Mouse (Mus musculus): ENCODE data around the gene Sik2. TPM values are rescaled to one million over a fixed set of nuclear protein-coding genes. Genes with fewer than 3 reads are reported as not detected.

Gene Sik2
- polyA plus RNA-seq, 1 experiment from 2014 or later: 15.2 TPM

DNA sequence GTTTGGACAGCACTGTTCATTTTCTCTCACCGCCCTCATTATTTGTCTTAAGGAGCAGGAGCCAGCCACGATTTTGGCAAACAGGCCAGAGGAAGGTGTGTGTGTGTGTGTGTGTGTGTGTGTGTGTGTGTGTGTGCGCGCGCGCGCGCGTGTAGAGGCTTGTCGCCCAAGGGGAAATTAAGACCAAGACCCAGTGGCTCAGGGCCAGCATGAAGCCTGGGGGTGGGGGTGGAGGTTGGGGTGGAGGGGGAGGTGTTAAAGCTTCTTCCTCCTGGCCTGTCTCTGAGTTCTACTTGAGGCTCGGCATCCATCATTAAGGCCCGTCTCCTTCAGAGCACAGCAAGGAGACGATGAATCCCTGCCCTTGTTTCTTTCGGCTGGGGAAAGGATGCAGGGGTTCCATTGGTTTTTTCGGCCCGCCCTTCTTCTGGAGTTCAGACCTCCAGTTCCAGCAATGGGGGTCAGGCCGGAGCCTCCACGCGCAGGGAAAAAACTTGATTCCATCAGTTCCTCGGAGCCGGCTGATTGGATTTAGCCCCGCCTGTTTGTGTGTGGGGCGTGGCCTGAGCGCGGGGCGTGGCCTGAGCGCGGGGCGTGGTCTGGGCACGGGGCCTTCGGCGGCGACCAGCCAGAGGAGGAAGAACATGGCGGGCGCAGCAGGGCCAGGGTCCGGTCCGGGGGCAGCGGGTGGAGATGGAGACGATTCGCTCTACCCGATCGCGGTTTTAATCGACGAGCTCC is 152.4 kb downstream of the Sik2 start:
- peak overlapping the region; percentile 75 for H3K4me2 ChIP-seq
- ATAC-seq (ENCODE audit: low FRiP score, low read depth): peak; percentile 93
- H3K27ac ChIP-seq (replicated peaks): peak overlapping the region; percentile 79
- peak overlapping the region; percentile 59 for H3K9ac ChIP-seq
- no peaks in the 10 kb centered on the region for H3K9me3 ChIP-seq
- under 1% methylated on average over 45 of the region's 45 CpGs for WGBS
- H3K4me1 ChIP-seq (replicated peaks): peaks cover 21% of the 10 kb centered on the region
- peak overlapping the region; percentile 69 for H3K4me3 ChIP-seq
- H3K36me3 ChIP-seq: peaks cover 21% of the 10 kb centered on the region
- H3K27me3 ChIP-seq: no peaks in the 10 kb centered on the region

DNA sequence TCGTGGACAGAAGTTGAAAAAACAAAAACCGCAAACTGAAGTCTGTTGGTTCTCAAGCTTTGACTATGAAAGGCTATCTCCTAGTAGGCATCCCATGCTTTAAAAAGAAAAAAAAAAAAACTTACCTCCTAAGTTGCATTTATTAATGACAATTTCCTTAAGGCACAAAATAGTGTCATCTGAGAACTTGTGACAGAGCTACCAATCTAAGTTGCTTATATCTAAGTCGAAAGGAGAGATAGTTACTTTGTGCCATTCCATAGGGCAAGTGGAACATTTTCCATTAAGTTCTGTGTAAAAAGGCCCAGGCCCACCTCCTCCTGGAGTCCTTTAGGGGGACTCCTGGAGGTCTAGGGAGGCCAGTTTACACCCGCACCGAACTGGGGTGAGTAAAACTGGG is 153.1 kb downstream of the Sik2 start:
- no peaks in the 10 kb centered on the region for H3K27me3 ChIP-seq
- H3K4me2 ChIP-seq: peak overlapping the region; percentile 75
- peak overlapping the region; percentile 69 for H3K4me3 ChIP-seq
- ATAC-seq (ENCODE audit: low FRiP score, low read depth): no peak
- H3K4me1 ChIP-seq (replicated peaks): peaks cover 21% of the 10 kb centered on the region
- H3K9me3 ChIP-seq: no peaks in the 10 kb centered on the region
- WGBS: 71% methylated on average over 5 of the region's 5 CpGs
- peak overlapping the region; percentile 79 for H3K27ac ChIP-seq (replicated peaks)
- H3K36me3 ChIP-seq: peaks cover 16% of the 10 kb centered on the region
- no peak overlapping the region; the same call in 1 of the 2 replicates for H3K9ac ChIP-seq

DNA sequence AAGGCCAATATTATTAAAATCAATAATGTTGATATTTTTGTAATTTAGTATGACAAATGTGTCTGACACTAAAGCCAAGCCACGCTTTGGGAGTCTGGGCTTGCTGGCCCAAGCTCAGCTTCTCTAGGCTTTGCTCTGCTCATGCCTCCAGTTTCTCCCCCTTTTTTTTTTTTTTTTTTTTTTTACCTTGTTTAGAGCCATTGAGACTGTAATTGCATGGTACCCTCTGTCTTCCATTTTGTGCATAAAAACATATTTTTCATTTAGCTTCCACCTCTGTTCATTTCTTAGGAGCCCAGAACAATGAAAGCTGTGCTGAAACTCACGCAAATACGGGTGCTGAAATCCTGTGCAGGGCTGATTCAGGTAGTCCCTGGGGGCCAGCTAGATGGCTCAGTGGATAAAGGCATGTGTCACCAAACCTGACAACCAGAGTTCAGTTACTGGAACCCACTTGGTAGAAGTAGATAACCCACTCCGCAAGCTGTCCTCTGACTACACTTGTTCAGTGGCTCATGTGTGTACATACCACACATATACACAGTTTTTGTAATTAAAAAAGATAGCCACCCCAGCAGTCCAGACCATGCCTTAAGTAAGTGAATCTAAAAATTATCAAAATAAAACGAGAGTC is 153.6 kb downstream of the Sik2 start:
- ATAC-seq (ENCODE audit: low FRiP score, low read depth): no peak
- H3K36me3 ChIP-seq: peaks cover 10% of the 10 kb centered on the region
- no peak overlapping the region for H3K4me2 ChIP-seq
- H3K4me1 ChIP-seq (replicated peaks): peaks cover 21% of the 10 kb centered on the region
- no peak overlapping the region for H3K4me3 ChIP-seq
- no peak overlapping the region for H3K9ac ChIP-seq
- no peak overlapping the region for H3K27ac ChIP-seq (replicated peaks)
- 91% methylated on average over 5 of the region's 5 CpGs for WGBS
- H3K27me3 ChIP-seq: no peaks in the 10 kb centered on the region
- no peaks in the 10 kb centered on the region for H3K9me3 ChIP-seq

GRCm38 (mm10) chr9:50854376-50854775 is 154.5 kb downstream of the Sik2 start:
- no peak overlapping the region for H3K27ac ChIP-seq (replicated peaks)
- H3K9me3 ChIP-seq: no peaks in the 10 kb centered on the region
- 53% methylated on average over 8 of the region's 8 CpGs for WGBS
- no peaks in the 10 kb centered on the region for H3K27me3 ChIP-seq
- H3K9ac ChIP-seq: no peak overlapping the region
- peaks cover 2% of the 10 kb centered on the region; the same call in 1 of the 2 replicates for H3K36me3 ChIP-seq
- H3K4me3 ChIP-seq: no peak overlapping the region
- H3K4me2 ChIP-seq: no peak overlapping the region
- no peak for ATAC-seq (ENCODE audit: low FRiP score, low read depth)
- H3K4me1 ChIP-seq (replicated peaks): peaks cover 27% of the 10 kb centered on the region

DNA sequence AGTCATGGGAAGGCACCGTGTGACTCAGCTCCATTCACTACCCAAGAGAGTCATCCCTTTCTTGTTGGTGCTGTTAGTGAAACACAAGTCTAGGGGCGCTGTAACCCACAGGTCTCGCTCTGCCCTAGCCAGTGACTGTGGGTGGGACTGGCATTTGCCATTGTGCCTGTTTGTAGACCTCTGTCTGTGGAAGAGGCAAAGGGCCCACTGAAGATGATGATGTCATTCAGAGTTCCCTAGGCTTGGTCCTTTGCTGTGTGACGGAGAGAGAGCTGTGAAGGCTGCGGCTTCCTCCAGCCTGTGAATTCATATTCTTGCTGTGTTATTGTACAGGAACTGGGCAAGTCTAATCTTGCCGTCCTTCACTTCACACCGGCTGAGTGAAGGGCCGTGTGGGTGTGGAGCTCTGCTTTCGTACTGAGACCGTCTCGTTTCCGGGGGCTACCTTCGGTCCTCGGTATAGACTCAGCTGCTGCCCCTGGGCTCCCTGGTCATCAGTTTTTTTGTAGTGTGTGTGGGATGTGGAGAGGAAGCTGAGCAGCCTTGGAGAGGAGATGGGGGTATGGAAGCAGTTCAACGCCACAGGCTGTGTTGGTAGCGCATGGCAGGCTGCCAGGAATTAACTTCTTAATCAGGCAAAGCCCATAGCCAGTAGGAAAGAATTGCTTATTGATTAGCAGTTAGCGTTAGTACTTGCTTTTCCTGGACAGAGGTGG is 156.1 kb downstream of the Sik2 start:
- Histone ChIP-seq H3K4me2 (peak overlapping the region; percentile 12; the same call in 1 of the 2 replicates), H3K27ac (replicated peaks) (no peak overlapping the region), H3K4me1 (replicated peaks) (peaks cover 23% of the 10 kb centered on the region), H3K9ac (no peak overlapping the region), H3K27me3 (no peaks in the 10 kb centered on the region), H3K36me3 (no peaks in the 10 kb centered on the region), H3K4me3 (no peak overlapping the region), H3K9me3 (no peaks in the 10 kb centered on the region)
- ATAC-seq (ENCODE audit: low FRiP score, low read depth): no peak
- WGBS: 63% methylated on average over 17 of the region's 17 CpGs

GRCm38 (mm10) chr9:50850713-50851112 is 158.2 kb downstream of the Sik2 start:
- Histone ChIP-seq H3K9me3 (no peaks in the 10 kb centered on the region), H3K4me3 (no peak overlapping the region)

DNA sequence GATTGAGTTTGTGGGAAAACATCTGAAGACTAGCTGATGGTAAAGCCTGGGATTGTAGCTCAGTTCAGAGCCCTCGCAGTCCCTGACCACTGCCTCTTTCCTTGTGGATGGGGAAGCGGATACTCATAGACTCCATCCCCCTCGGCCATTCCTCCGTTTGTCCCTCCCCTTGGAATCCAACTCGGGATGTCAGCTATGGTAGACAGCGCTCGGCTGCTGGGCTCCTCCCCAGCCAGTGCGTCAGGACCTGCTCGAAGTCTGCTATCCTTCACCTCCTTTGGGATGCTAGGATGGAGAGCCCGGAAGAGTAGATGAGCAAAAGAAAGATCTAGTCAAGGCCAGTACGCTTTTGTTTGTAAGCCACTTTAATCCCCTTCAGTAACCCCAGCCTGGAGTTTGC is 158.6 kb downstream of the Sik2 start:
- WGBS: 28% methylated on average over 11 of the region's 11 CpGs
- H3K27me3 ChIP-seq: no peaks in the 10 kb centered on the region
- H3K4me2 ChIP-seq: 0 out of 2 replicates have a peak overlapping the region, but pooled peaks have one; percentile 2
- peaks cover 12% of the 10 kb centered on the region; the same call in 1 of the 2 replicates for H3K4me1 ChIP-seq (replicated peaks)
- no peak overlapping the region for H3K27ac ChIP-seq (replicated peaks)
- no peaks in the 10 kb centered on the region for H3K36me3 ChIP-seq
- H3K4me3 ChIP-seq: no peak overlapping the region
- ATAC-seq (ENCODE audit: low FRiP score, low read depth): no peak
- H3K9me3 ChIP-seq: no peaks in the 10 kb centered on the region
- no peak overlapping the region for H3K9ac ChIP-seq

More at GRCm38 (mm10) chr9:50850713-50851112, 158.2 kb downstream of the Sik2 start:
- no peak for ATAC-seq (ENCODE audit: low FRiP score, low read depth)
- Histone ChIP-seq H3K27ac (replicated peaks) (no peak overlapping the region), H3K4me1 (replicated peaks) (peaks cover 12% of the 10 kb centered on the region; the same call in 1 of the 2 replicates), H3K4me2 (no peak overlapping the region), H3K27me3 (no peaks in the 10 kb centered on the region), H3K9ac (no peak overlapping the region), H3K36me3 (no peaks in the 10 kb centered on the region)
- 57% methylated on average over 8 of the region's 8 CpGs for WGBS

DNA sequence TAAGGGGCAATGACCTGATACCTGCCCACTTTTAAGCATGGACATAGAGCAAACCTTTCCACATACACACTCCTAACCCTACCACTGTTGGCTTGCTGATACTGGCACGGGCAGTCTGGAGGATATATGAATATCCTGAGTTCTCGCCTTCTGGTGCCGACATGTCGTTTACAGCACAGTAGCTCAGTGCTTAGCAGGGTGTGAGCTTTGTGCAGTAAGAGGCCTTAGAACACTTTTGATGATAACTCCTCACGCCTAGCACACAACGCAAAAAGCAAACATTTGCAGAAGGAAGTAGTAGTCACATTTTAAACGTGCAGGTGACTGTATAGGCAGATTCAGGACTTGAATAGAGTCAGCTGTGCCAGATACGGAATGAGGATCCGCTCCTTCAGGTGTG is 159.1 kb downstream of the Sik2 start:
- 0 out of 2 replicates have a peak, but pooled peaks have one; percentile 21 for ATAC-seq (ENCODE audit: low FRiP score, low read depth)
- no peaks in the 10 kb centered on the region for H3K9me3 ChIP-seq
- H3K27ac ChIP-seq (replicated peaks): no peak overlapping the region
- no peaks in the 10 kb centered on the region for H3K27me3 ChIP-seq
- no peak overlapping the region for H3K4me3 ChIP-seq
- no peaks in the 10 kb centered on the region for H3K36me3 ChIP-seq
- 82% methylated on average over 9 of the region's 9 CpGs for WGBS
- H3K4me1 ChIP-seq (replicated peaks): peaks cover 12% of the 10 kb centered on the region; the same call in 1 of the 2 replicates
- H3K9ac ChIP-seq: no peak overlapping the region
- no peak overlapping the region for H3K4me2 ChIP-seq

GRCm38 (mm10) chr9:50849249-50849648 is 159.6 kb downstream of the Sik2 start:
- Histone ChIP-seq H3K36me3 (no peaks in the 10 kb centered on the region), H3K4me2 (no peak overlapping the region), H3K27ac (replicated peaks) (no peak overlapping the region), H3K27me3 (no peaks in the 10 kb centered on the region), H3K4me1 (replicated peaks) (peaks cover 12% of the 10 kb centered on the region; the same call in 1 of the 2 replicates), H3K9ac (no peak overlapping the region), H3K9me3 (no peaks in the 10 kb centered on the region), H3K4me3 (no peak overlapping the region)
- peak; percentile 76 for ATAC-seq (ENCODE audit: low FRiP score, low read depth)
- WGBS: 24% methylated on average over 8 of the region's 8 CpGs

- Histone ChIP-seq H3K27me3 (no peaks in the 10 kb centered on the region), H3K4me3 (no peak overlapping the region), H3K9ac (no peak overlapping the region), H3K4me1 (replicated peaks) (peaks cover 12% of the 10 kb centered on the region; the same call in 1 of the 2 replicates), H3K4me2 (no peak overlapping the region), H3K9me3 (no peaks in the 10 kb centered on the region), H3K27ac (replicated peaks) (no peak overlapping the region), H3K36me3 (peaks cover 2% of the 10 kb centered on the region; the same call in 1 of the 2 replicates)
- peak; percentile 5; the same call in 1 of the 2 replicates for ATAC-seq (ENCODE audit: low FRiP score, low read depth)
- WGBS: 70% methylated on average over 5 of the region's 5 CpGs
Measured at GRCm38 (mm10) chr9:50848821-50849220, 160.1 kb downstream of the Sik2 start.

- Histone ChIP-seq H3K27ac (replicated peaks) (no peak overlapping the region), H3K9me3 (no peaks in the 10 kb centered on the region), H3K4me1 (replicated peaks) (peaks cover 6% of the 10 kb centered on the region; the same call in 1 of the 2 replicates), H3K27me3 (no peaks in the 10 kb centered on the region), H3K9ac (no peak overlapping the region), H3K4me3 (no peak overlapping the region), H3K36me3 (peaks cover 9% of the 10 kb centered on the region), H3K4me2 (no peak overlapping the region)
- WGBS: 75% methylated on average over 12 of the region's 12 CpGs
- no peak for ATAC-seq (ENCODE audit: low FRiP score, low read depth)
Measured at GRCm38 (mm10) chr9:50847606-50848368, 161.1 kb downstream of the Sik2 start.
